9 mouse cellular contexts compared by ENCODE assay signal in the genomic region with DNA sequence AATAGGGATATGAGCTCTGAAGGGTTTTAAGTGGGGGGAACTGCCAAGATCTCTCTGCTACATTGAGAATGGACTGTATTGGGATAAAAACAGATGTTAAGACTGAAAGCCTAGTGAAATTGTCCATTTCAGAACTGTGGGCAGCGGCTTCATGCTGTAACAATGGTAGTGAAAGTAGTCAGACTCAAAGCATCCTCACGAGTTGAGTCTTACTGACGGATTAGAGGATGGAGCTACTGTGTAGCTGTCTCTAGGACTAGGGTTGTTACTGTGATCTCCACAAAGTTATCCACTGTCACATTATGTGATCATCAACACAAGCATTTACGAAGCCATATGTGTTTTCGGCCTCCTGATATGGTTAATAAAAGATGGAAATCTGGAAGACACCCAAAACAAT. TPM values are rescaled to one million over a fixed set of nuclear protein-coding genes. Genes with fewer than 3 reads are reported as not detected.
DNase-seq lines count a peak whose midpoint lies in the region; ATAC-seq and TF ChIP-seq lines count a peak whose summit lies in the region.
"Had no signal": no experiment of that assay in that cellular context is flagged by ENCODE, and none has a peak within 500 bp of the region (broad histone marks: within the 10 kb centered on the region; RNA-seq: fewer than 3 reads in every experiment).

No protein-coding gene starts in this region.

- peak overlapping the region; percentile 99 for H3K4me3 ChIP-seq in gastrocnemius, adult 2 months
- H3K4me3 ChIP-seq in embryonic fibroblast, embryonic 13.5 days (ENCODE audit: insufficient read depth, low read length) = peak overlapping the region; percentile 76
- H3K4me3 ChIP-seq in liver, embryonic 11.5 days (ENCODE audit: low read depth, low read length) = peak overlapping the region; percentile 84

- no peaks in the 10 kb centered on the region; the same call in 1 of the 2 replicates for H3K4me1 ChIP-seq in embryonic fibroblast, embryonic 13.5 days (ENCODE audit: control insufficient read depth, insufficient read depth, low read length)
- H3K4me1 ChIP-seq in liver, embryonic 11.5 days (replicated peaks; ENCODE audit: control insufficient read depth, insufficient read depth, low read length) = peaks cover 17% of the 10 kb centered on the region

- no peaks in the 10 kb centered on the region for H3K27me3 ChIP-seq in liver, embryonic 11.5 days (replicated peaks; ENCODE audit: control insufficient read depth, insufficient read depth, low read length)

- H3K9ac ChIP-seq in liver, embryonic 11.5 days (ENCODE audit: low read depth, low read length) = peak overlapping the region; percentile 97

- no peak for DNase-seq in gastrocnemius, adult 2 months
- DNase-seq in gastrocnemius, adult 18-20 months (ENCODE audit: low spot score) = no peak
- peak; percentile 57 for DNase-seq in 3T3-L1 (ENCODE audit: low read depth, low spot score)
- DNase-seq in liver, embryonic 11.5 days (ENCODE audit: low spot score) = no peak
- DNase-seq in right cerebral cortex, adult 2 months (ENCODE audit: low spot score in 2 of 2) = no peak
- DNase-seq in frontal cortex, adult 2 months (ENCODE audit: extremely low spot score in 1 of 2, low spot score in 1 of 2) = no peak
- DNase-seq in right cerebral cortex, postnatal 4 days = no peak

- WGBS in liver, embryonic 11.5 days = 40% methylated on average over 5 of the region's 5 CpGs

- ATAC-seq in liver, embryonic 11.5 days (replicated peaks; ENCODE audit: low FRiP score) = no peak

- peak overlapping the region; percentile 100 for H3K27ac ChIP-seq in gastrocnemius, adult 2 months
- H3K27ac ChIP-seq in embryonic fibroblast, embryonic 13.5 days (ENCODE audit: insufficient read depth, low read length) = peak overlapping the region; percentile 48; the same call in 1 of the 2 replicates
- peak overlapping the region; percentile 89; the same call in 1 of the 2 replicates for H3K27ac ChIP-seq in liver, embryonic 11.5 days (ENCODE audit: low read depth, low read length)

- intact Hi-C loops in gastrocnemius, adult 2 months (cut with DNase I) = loop anchor here (5.0 to 10.0 kb wide), 2 partner anchors 271 to 1513 kb away; a partner anchor contains a TSS

- H3K9me3 ChIP-seq in liver, embryonic 11.5 days (ENCODE audit: control insufficient read depth, low read length) = no peaks in the 10 kb centered on the region

- no peak for TF ChIP-seq POLR2A in embryonic fibroblast, embryonic 13.5 days (IDR thresholded peaks at IDR 0.05; ENCODE audit: low read depth, low read length)

- TF ChIP-seq CTCF in gastrocnemius, adult 2 months (IDR thresholded peaks at IDR 0.05) = no peak
- TF ChIP-seq CTCF in embryonic fibroblast, embryonic 13.5 days (IDR thresholded peaks at IDR 0.05; ENCODE audit: borderline replicate concordance, insufficient read depth, low read length) = no peak

- H3K4me2 ChIP-seq in liver, embryonic 11.5 days = peak overlapping the region; percentile 95

- peaks cover 22% of the 10 kb centered on the region for H3K36me3 ChIP-seq in liver, embryonic 11.5 days (ENCODE audit: control insufficient read depth, insufficient read depth, low read length)

RNA-seq across cellular contexts. Expression of a gene that starts 1.0 kb away (rescaled TPM):
- total RNA-seq in gastrocnemius, adult 2 months (2021) = 10 to 100 TPM; 29.4 to 30.5 TPM
- 10 to 100 TPM; 26.3 to 29.4 TPM for total RNA-seq in gastrocnemius, adult 18-20 months (2021)
- 60.4 and 63.9 TPM in 2 replicates for polyA plus RNA-seq in embryonic fibroblast, embryonic 13.5 days (2011; ENCODE audit: insufficient read length, low read depth, missing spikeins)
- polyA plus RNA-seq in liver, embryonic 11.5 days (2014; fragmentation: Nextera tagmentation; extraction: Ambion mirVana) = 154 and 167 TPM in 2 replicates
- polyA plus RNA-seq in frontal cortex, adult 2 months (2012; rRNA removed) = 48.1 and 52.1 TPM in 2 replicates

RNA-seq across cellular contexts. Expression of a gene that starts 1.7 kb away (rescaled TPM):
- 100 to 1,000 TPM; 520 to 826 TPM for total RNA-seq in gastrocnemius, adult 2 months (2021)
- 100 to 1,000 TPM; 591 to 642 TPM for total RNA-seq in gastrocnemius, adult 18-20 months (2021)
- polyA plus RNA-seq in embryonic fibroblast, embryonic 13.5 days (2011; ENCODE audit: insufficient read length, low read depth, missing spikeins) = 415 and 483 TPM in 2 replicates
- polyA plus RNA-seq in liver, embryonic 11.5 days (2014; fragmentation: Nextera tagmentation; extraction: Ambion mirVana) = 499 and 512 TPM in 2 replicates
- polyA plus RNA-seq in frontal cortex, adult 2 months (2012; rRNA removed) = 321 and 347 TPM in 2 replicates

RNA-seq across cellular contexts. Expression of a gene that starts 15.3 kb away (rescaled TPM):
- 1 to 10 TPM in 1 of 2 experiments, under 1 TPM in 1; 0.82 to 1.1 TPM for total RNA-seq in gastrocnemius, adult 2 months (2021)
- total RNA-seq in gastrocnemius, adult 18-20 months (2021) = under 1 TPM; 0.68 to 0.85 TPM
- polyA plus RNA-seq in embryonic fibroblast, embryonic 13.5 days (2011; ENCODE audit: insufficient read length, low read depth, missing spikeins) = 0.76 and 1.8 TPM in 2 replicates
- 1.0 and 1.7 TPM in 2 replicates for polyA plus RNA-seq in liver, embryonic 11.5 days (2014; fragmentation: Nextera tagmentation; extraction: Ambion mirVana)
- 14.7 and 15.2 TPM in 2 replicates for polyA plus RNA-seq in frontal cortex, adult 2 months (2012; rRNA removed)

RNA-seq across cellular contexts. Expression of a gene that starts 25.7 kb away (rescaled TPM):
- under 1 TPM; 0.84 to 0.92 TPM for total RNA-seq in gastrocnemius, adult 2 months (2021)
- total RNA-seq in gastrocnemius, adult 18-20 months (2021) = under 1 TPM; 0.07 to 0.34 TPM
- not detected in 2 replicates for polyA plus RNA-seq in embryonic fibroblast, embryonic 13.5 days (2011; ENCODE audit: insufficient read length, low read depth, missing spikeins)
- polyA plus RNA-seq in liver, embryonic 11.5 days (2014; fragmentation: Nextera tagmentation; extraction: Ambion mirVana) = 5.6 and 5.9 TPM in 2 replicates
- polyA plus RNA-seq in frontal cortex, adult 2 months (2012; rRNA removed) = 1.4 and 1.8 TPM in 2 replicates

RNA-seq across cellular contexts. Expression of a gene that starts 56.2 kb away (rescaled TPM):
- not detected for total RNA-seq in gastrocnemius, adult 2 months (2021)
- total RNA-seq in gastrocnemius, adult 18-20 months (2021) = not detected
- not detected in 2 replicates for polyA plus RNA-seq in embryonic fibroblast, embryonic 13.5 days (2011; ENCODE audit: insufficient read length, low read depth, missing spikeins)
- not detected in 2 replicates for polyA plus RNA-seq in liver, embryonic 11.5 days (2014; fragmentation: Nextera tagmentation; extraction: Ambion mirVana)
- polyA plus RNA-seq in frontal cortex, adult 2 months (2012; rRNA removed) = 1.0 and 1.3 TPM in 2 replicates
- total RNA-seq: gastrocnemius, postnatal 36 days had no signal

Comparison
In these comparisons a context has a peak if more than half of its experiments do, and no peak if none do; other contexts are left out.
1. H3K27ac ChIP-seq: peak in every context shown above with its lines; median percentile 100 in gastrocnemius, adult 2 months; 89 in liver, embryonic 11.5 days; 48 in embryonic fibroblast, embryonic 13.5 days.